Mouse (Mus musculus): ENCODE results near the gene Ddit4. TPM values are rescaled to one million over a fixed set of nuclear protein-coding genes. Genes with fewer than 3 reads are reported as not detected.
A peak's percentile ranks its signal among the peaks of the same experiment; 100 is the strongest.

The Ddit4 gene
- total RNA-seq (2012; rRNA removed) = 33.9 and 42.1 TPM in 2 replicates

GRCm38 (mm10) chr10:59951211-59952151 lies at the start of gene Ddit4:
Gene Ddit4 (minus strand): TSS chr10:59951834.
- peaks cover 0 to 12% of the 10 kb centered on the region in 2 experiments; a peak in 3 of 4 replicates for H3K4me1 ChIP-seq (ENCODE audit: control insufficient read depth in 2 of 2, insufficient read depth in 2 of 2, low read length in 2 of 2, poor library complexity in 1 of 2)

GRCm38 (mm10) chr10:59999057-59999456 lies 47.4 kb upstream of the Ddit4 start:
- TF ChIP-seq CHD2 (IDR thresholded peaks at IDR 0.05; ENCODE audit: low read depth, low read length) (no peak), MAFK (IDR thresholded peaks at IDR 0.05; ENCODE audit: insufficient read depth, low read depth, low read length) (no peak), ZC3H11A (IDR thresholded peaks at IDR 0.05; ENCODE audit: borderline replicate concordance, low read depth, low read length) (no peak), HCFC1 (IDR thresholded peaks at IDR 0.05; ENCODE audit: borderline replicate concordance, insufficient read depth, low read length) (no peak), ZNF384 (IDR thresholded peaks at IDR 0.05; ENCODE audit: low read depth, low read length) (no peak)
- Histone ChIP-seq H3K9ac (ENCODE audit: insufficient read depth, low read depth, low read length, poor library complexity, severe bottlenecking) (no peak overlapping the region), H3K27ac (ENCODE audit: insufficient read depth, low read depth, low read length, poor library complexity, severe bottlenecking) (no peak overlapping the region), H3K36me3 (ENCODE audit: control insufficient read depth, insufficient read depth, low read length, poor library complexity, severe bottlenecking) (peaks cover 6% of the 10 kb centered on the region; the same call in 1 of the 2 replicates), H3K4me1 (ENCODE audit: control insufficient read depth in 2 of 2, insufficient read depth in 2 of 2, low read length in 2 of 2, poor library complexity in 1 of 2) (peaks cover 0 to 3% of the 10 kb centered on the region in 2 experiments; a peak in 1 of 4 replicates), H3K4me3 (ENCODE audit: insufficient read depth in 1 of 2, low read depth in 1 of 2, low read length in 2 of 2, poor library complexity in 1 of 2, severe bottlenecking in 1 of 2) (no peak overlapping the region), H3K9me3 (ENCODE audit: control insufficient read depth, insufficient read depth, low read depth, low read length) (no peaks in the 10 kb centered on the region)
- in situ Hi-C loops (cut with MboI; ENCODE audit: low sequenced_read_pairs in 2 of 2, unreplicated experiment in 2 of 2) = no loop called here
- DNase-seq (ENCODE audit: low read depth, low spot score) = no peak

More at GRCm38 (mm10) chr10:59951211-59952151, at the start of gene Ddit4:
- Histone ChIP-seq H3K4me3 (ENCODE audit: insufficient read depth in 1 of 2, low read depth in 1 of 2, low read length in 2 of 2, poor library complexity in 1 of 2, severe bottlenecking in 1 of 2) (peak within 1 kb of the TSS; percentile 88 to 98), H3K36me3 (ENCODE audit: control insufficient read depth, insufficient read depth, low read length, poor library complexity, severe bottlenecking) (peaks cover 12% of the 10 kb centered on the region), H3K9ac (ENCODE audit: insufficient read depth, low read depth, low read length, poor library complexity, severe bottlenecking) (peak within 1 kb of the TSS; percentile 91), H3K9me3 (ENCODE audit: control insufficient read depth, insufficient read depth, low read depth, low read length) (no peaks in the 10 kb centered on the region), H3K27ac (ENCODE audit: insufficient read depth, low read depth, low read length, poor library complexity, severe bottlenecking) (peak within 1 kb of the TSS; percentile 71; the same call in 1 of the 2 replicates)
- in situ Hi-C loops (cut with MboI; ENCODE audit: low sequenced_read_pairs in 2 of 2, unreplicated experiment in 2 of 2) = no loop called here
- DNase-seq (ENCODE audit: low read depth, low spot score) = peak; percentile 96
- TF ChIP-seq MAFK (IDR thresholded peaks at IDR 0.05; ENCODE audit: insufficient read depth, low read depth, low read length) (no peak), HCFC1 (IDR thresholded peaks at IDR 0.05; ENCODE audit: borderline replicate concordance, insufficient read depth, low read length) (peak; percentile 57; the same call in 1 of the 2 replicates), ZC3H11A (IDR thresholded peaks at IDR 0.05; ENCODE audit: borderline replicate concordance, low read depth, low read length) (peak; percentile 26; the same call in 1 of the 2 replicates), ZNF384 (IDR thresholded peaks at IDR 0.05; ENCODE audit: low read depth, low read length) (no peak), CHD2 (IDR thresholded peaks at IDR 0.05; ENCODE audit: low read depth, low read length) (0 out of 2 replicates have a peak, but pooled peaks have one; percentile 34)

GRCm38 (mm10) chr10:59997591-59997990 lies 46.0 kb upstream of the Ddit4 start:
- Histone ChIP-seq H3K9ac (ENCODE audit: insufficient read depth, low read depth, low read length, poor library complexity, severe bottlenecking) (no peak overlapping the region), H3K27ac (ENCODE audit: insufficient read depth, low read depth, low read length, poor library complexity, severe bottlenecking) (no peak overlapping the region), H3K36me3 (ENCODE audit: control insufficient read depth, insufficient read depth, low read length, poor library complexity, severe bottlenecking) (peaks cover 6% of the 10 kb centered on the region; the same call in 1 of the 2 replicates), H3K4me1 (ENCODE audit: control insufficient read depth in 2 of 2, insufficient read depth in 2 of 2, low read length in 2 of 2, poor library complexity in 1 of 2) (peaks cover 0 to 3% of the 10 kb centered on the region in 2 experiments; a peak in 1 of 4 replicates), H3K4me3 (ENCODE audit: insufficient read depth in 1 of 2, low read depth in 1 of 2, low read length in 2 of 2, poor library complexity in 1 of 2, severe bottlenecking in 1 of 2) (no peak overlapping the region), H3K9me3 (ENCODE audit: control insufficient read depth, insufficient read depth, low read depth, low read length) (no peaks in the 10 kb centered on the region)
- in situ Hi-C loops (cut with MboI; ENCODE audit: low sequenced_read_pairs in 2 of 2, unreplicated experiment in 2 of 2) = no loop called here
- no peak for TF ChIP-seq ZC3H11A (IDR thresholded peaks at IDR 0.05; ENCODE audit: borderline replicate concordance, low read depth, low read length)
- TF ChIP-seq CHD2 (IDR thresholded peaks at IDR 0.05; ENCODE audit: low read depth, low read length) = no peak
- TF ChIP-seq MAFK (IDR thresholded peaks at IDR 0.05; ENCODE audit: insufficient read depth, low read depth, low read length) = no peak
- no peak for TF ChIP-seq HCFC1 (IDR thresholded peaks at IDR 0.05; ENCODE audit: borderline replicate concordance, insufficient read depth, low read length)
- TF ChIP-seq ZNF384 (IDR thresholded peaks at IDR 0.05; ENCODE audit: low read depth, low read length) = no peak
- peak; percentile 54 for DNase-seq (ENCODE audit: low read depth, low spot score)

- peaks cover 6% of the 10 kb centered on the region; the same call in 1 of the 2 replicates for H3K36me3 ChIP-seq (ENCODE audit: control insufficient read depth, insufficient read depth, low read length, poor library complexity, severe bottlenecking)
- H3K9ac ChIP-seq (ENCODE audit: insufficient read depth, low read depth, low read length, poor library complexity, severe bottlenecking) = no peak overlapping the region
- H3K9me3 ChIP-seq (ENCODE audit: control insufficient read depth, insufficient read depth, low read depth, low read length) = no peaks in the 10 kb centered on the region
- DNase-seq (ENCODE audit: low read depth, low spot score) = no peak
- in situ Hi-C loops (cut with MboI; ENCODE audit: low sequenced_read_pairs in 2 of 2, unreplicated experiment in 2 of 2) = no loop called here
- TF ChIP-seq CHD2 (IDR thresholded peaks at IDR 0.05; ENCODE audit: low read depth, low read length) (no peak), HCFC1 (IDR thresholded peaks at IDR 0.05; ENCODE audit: borderline replicate concordance, insufficient read depth, low read length) (no peak), MAFK (IDR thresholded peaks at IDR 0.05; ENCODE audit: insufficient read depth, low read depth, low read length) (no peak), ZC3H11A (IDR thresholded peaks at IDR 0.05; ENCODE audit: borderline replicate concordance, low read depth, low read length) (no peak), ZNF384 (IDR thresholded peaks at IDR 0.05; ENCODE audit: low read depth, low read length) (no peak)
- H3K4me1 ChIP-seq (ENCODE audit: control insufficient read depth in 2 of 2, insufficient read depth in 2 of 2, low read length in 2 of 2, poor library complexity in 1 of 2) = peaks cover 0 to 3% of the 10 kb centered on the region in 2 experiments; a peak in 1 of 4 replicates
- no peak overlapping the region for H3K4me3 ChIP-seq (ENCODE audit: insufficient read depth in 1 of 2, low read depth in 1 of 2, low read length in 2 of 2, poor library complexity in 1 of 2, severe bottlenecking in 1 of 2)
- H3K27ac ChIP-seq (ENCODE audit: insufficient read depth, low read depth, low read length, poor library complexity, severe bottlenecking) = no peak overlapping the region
Observed at GRCm38 (mm10) chr10:59995889-59996288, 44.3 kb upstream of the Ddit4 start.
